Mouse (Mus musculus) gastrocnemius, postnatal 4 days (tissue): Measurements from ENCODE around the gene Cobl. TPM values are rescaled to one million over a fixed set of nuclear protein-coding genes. Genes with fewer than 3 reads are reported as not detected.
A peak's percentile ranks its signal among the peaks of the same experiment; 100 is the strongest.

ENCODE experiments used
- DNase-seq, 2 experiments: peaks; one replicate each; pipeline ENCODE4 v3.0.0; 2021 to 2022; ENCODE audit warnings: low spot score in 2 of 2, mixed read lengths in 2 of 2
- total RNA-seq, 2 experiments: library from RNA; stranded (reverse); gene quantifications; 2 replicates each; pipeline ENCODE4 v1.2.3; 2021

Gene Cobl
- total RNA-seq, 2 experiments from 2014 or later, result 188 to 241 TPM

DNA sequence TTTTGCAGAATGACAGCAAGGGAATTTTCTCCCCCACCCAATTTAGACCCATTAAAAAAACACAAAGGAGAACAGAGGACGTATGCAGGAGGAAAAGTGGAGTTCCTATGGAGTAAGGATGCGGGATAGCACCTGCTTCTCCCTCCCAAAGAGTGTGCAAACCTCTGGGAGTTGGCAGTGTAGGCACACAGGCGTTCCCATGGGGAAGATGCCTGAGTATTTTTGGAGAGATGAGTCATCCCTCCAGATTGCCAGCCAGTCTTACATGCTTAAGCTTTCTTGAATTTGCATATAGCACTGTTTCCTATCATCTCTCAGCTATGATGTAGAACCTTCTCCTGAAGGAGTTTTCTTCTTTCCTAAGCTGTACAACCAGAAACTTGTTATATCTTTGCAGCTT is 70.6 kb downstream of the Cobl start:
- DNase-seq, result no peak

- peak in 1 of 2 experiments; percentile 53 for DNase-seq
Observed at GRCm38 (mm10) chr11:12384826-12385225, 79.9 kb downstream of the Cobl start.

DNA sequence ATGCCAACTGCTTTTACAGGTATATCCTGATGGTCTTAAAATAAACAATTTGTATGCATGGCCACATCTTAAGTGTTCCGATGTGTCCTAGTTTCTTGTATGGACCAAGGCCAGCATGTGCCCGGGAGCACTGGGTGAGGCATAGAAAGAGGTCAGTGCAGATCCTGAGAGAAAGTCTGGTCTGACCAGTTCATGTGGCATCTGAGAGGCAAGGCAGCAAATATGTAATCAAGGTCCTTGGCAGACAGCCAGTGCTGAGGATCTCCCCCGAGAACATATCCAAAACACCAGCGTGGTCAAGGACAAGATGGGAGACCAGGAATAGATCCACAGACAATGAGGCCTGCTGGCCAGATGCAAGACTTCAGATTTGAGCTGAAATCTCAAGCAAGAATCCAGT is 81.8 kb downstream of the Cobl start:
- DNase-seq, result no peak

DNA sequence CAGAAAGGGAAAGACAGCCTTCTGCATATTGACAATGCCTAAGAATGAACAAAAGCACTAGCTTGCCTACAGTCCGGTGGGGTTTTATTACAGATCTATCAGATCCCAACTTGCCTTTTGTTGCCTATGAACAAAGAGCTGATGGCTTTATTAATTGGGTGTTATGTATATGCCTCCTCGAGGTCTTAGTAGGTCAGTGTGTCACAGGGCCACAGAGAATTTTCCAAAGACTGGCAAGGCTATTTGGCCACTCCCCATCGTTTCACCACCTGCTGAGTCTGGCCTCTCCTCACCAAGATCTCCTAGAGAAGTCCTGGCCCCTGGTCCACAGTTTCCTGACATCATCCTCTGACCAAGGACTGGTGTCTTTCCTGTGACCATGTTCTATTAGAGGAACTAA is 83.7 kb downstream of the Cobl start:
- no peak for DNase-seq

GRCm38 (mm10) chr11:12376628-12377027 is 88.1 kb downstream of the Cobl start:
- no peak for DNase-seq

DNA sequence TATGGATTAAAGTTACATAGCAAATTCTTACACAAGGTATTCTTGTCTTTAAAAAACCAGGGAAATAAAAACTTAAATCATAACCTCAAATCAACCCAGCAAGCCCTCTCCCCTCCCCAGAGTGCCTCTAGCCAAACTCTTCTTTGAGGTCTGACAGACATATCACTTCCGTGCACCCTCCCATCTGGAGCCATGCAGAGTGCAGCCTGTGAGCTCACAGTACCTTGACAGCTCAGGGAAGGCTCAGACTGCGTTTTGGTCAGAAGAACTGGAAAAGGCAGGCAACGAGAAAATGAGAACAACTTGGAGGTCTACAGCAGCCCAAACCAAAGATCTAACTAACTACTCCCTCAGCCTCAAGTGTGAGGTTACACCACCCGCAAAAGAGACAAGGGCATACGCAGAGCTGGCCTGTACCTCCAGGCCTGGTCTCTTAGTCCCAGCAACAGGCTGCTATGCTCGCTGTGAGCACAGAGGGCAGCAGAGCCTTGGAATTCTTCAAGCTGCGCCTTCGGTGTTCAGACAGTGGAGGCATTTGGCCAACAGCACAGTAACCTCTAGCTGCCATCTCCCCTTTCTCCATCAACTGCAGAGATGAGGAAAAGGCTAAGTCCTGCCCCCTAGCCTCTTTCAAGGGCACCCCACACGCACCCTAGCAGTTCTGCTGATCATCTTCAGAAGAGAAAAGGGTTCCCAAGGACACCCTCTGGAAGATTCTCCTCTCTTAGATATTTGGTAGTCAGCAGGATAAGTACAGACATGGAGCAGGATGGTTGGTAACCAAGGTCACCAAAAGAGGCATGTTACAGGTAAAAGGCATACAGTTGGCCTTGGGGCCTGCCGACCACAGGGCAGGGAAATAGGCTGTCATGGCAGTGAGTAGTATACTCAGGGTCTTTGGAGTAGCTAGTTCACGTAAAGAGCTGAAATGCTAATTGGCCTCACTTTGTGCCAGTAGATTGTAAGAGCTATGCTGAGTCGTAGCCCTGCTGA is 91.4 kb downstream of the Cobl start:
- peak; percentile 54 to 81 for DNase-seq

- no peak for DNase-seq
Observed at GRCm38 (mm10) chr11:12370957-12371356, 93.8 kb downstream of the Cobl start.

DNA sequence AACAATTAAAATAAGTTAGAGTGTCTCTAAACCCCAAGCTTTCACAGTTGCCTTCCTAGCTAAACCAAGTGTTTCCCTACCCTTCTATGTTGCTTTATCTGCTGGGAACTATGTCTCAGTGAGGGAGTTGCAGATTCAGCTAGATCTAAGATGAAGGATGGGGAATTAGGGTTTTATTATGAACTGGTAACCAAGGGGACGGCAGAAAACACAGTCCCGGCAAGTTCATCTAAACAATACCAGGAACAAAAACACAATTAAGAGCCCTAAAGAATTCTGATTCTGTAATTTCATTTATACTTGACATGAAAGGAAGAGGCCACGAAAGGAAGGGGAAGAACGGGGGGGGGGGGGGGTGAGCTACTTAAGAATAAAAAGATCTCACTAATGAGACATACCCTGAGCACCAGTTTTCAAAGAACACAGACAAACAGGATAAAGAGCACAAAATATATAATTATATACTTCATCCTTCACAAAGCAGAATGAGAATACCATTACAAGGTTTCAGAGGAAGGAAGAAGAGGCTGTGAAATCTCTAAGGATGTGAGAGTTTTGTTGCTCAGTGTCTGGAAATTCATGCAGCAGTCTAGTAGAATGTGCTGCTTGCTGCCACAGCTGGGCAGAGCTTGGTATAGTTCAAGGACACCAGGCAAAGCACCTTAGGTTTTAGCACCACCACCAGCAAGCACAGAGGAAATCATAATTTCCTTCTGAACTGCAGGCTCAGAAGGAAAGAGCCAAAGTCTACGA is 97.2 kb downstream of the Cobl start:
- no peak for DNase-seq

- peak; percentile 25 to 54 for DNase-seq
Observed at GRCm38 (mm10) chr11:12359336-12360000, 105.3 kb downstream of the Cobl start.

DNA sequence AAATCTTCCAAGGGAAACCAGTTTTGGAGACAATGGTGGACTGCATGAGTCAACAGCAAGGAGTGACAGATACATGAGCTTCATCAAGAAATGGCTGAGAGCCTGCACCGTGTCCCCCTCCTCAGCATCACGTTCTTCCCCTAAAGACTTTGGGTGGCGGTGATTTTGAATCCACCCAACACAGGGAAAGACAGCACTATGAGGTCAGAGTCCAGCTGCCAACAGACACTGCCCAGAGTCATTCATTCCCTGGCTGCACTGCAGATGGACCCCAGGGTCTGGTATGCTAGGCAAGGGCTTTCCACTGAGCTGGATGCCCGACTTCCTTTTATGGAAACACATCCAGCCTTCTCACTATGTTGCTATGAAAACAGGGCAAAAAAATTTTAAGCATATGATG is 106.2 kb downstream of the Cobl start:
- no peak for DNase-seq

DNA sequence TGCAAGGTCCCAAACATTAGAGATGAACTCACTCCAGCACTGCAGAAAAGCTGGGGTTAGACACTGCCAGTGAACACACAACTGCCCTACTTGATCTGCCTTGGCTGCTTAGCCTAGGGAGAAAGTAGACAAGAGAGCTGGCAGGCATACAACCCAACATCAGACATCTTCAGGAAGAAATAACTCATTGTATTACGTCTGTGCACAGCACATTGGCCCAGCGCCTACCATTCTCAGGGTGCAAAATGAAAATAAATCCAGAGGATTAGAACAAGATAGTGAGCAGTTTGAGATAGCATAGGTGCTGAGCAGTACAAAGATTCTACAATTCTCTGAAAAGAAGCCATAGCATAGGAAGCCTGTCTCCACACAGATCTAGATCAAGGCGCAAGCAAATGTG is 109.1 kb downstream of the Cobl start:
- no peak for DNase-seq

DNA sequence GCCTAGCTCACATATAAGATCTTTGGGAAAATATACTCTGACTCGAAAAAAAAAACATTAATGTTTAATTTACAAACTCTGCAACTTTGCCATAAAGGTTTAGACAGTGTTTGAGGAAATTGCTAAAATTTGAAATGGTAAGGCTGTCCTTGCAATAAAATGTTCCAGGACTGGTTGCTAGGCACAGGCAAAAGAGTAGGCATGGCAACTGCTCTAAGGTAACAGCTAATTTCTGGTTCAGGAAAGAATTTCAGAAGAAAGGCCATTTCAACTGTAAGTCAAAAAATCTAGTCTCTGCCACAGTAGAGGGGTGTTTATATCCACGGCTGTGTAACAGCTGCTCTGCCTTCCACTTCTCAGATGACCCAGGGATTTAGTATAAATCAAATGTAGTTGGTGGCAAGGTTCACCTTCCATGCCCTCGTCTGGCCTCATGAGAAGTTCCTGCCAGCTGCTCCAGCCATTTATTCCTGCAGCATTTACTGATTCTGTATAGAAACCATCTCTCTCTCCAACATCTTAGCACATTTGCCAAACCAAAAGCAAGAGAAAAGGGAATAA is 113.7 kb downstream of the Cobl start:
- no peak for DNase-seq

DNA sequence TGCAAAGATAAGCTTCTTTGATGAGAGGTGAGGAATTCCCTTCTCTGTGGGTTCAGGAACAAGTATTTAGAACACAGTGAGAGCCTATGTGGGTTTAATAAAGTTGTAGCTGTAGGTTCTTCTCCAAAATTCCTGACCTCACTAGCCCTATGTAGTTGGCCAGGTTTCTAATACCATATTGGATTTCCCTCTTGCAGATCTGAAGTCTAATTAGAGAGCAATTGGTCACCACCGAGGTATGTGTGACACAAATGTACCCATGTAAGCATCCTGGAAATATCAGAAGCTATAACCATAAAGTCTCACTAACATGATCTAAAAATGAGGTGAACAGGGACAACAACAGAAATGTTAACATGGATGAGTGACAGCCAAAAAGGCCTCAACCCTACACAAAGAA is 114.7 kb downstream of the Cobl start:
- DNase-seq, result no peak

DNA sequence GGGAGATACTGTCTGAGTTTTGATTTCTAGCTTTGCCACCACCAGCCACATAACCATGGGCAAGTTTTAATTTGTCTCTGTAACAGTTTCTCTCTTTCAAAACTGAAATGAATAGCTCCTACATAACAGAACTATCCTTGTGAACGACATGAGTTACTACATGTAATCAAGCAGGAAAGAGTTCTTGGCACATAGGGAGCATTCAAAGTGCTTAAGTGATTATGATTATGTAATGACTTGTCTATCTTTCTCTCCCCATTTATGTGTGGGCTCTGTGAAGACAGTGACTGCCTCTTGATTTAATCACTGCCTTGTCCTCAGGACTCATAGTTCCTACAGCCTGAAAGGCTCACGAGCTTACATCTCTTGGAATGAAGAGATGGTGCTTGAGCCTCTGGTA is 118.3 kb downstream of the Cobl start:
- no peak for DNase-seq

GRCm38 (mm10) chr11:12343686-12344085 is 121.1 kb downstream of the Cobl start:
- DNase-seq, result no peak

GRCm38 (mm10) chr11:12340697-12341096 is 124.1 kb downstream of the Cobl start:
- DNase-seq, result no peak

- DNase-seq, result peak in 1 of 2 experiments; percentile 20
Observed at GRCm38 (mm10) chr11:12336145-12336544, 128.6 kb downstream of the Cobl start.

DNA sequence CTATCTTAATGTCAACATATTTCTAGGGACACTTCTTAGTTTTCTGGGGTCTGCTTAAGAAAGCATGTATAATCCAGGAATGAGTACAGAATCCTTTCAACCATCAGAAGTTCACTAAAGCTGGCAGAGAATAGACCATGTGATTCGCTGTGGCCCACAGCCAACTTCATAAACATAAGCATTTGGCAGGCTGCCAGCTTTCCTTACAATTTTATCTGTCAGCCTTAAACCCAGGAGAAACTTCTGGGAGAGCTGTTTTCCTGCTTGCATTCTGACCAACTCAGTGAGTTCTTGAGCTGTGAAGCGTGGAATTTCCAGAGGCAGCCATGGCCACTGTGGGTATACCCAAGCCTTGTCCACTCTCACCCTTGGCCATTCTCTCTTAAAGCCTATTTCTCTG is 132.8 kb downstream of the Cobl start:
- peak in 1 of 2 experiments; percentile 19 for DNase-seq

DNA sequence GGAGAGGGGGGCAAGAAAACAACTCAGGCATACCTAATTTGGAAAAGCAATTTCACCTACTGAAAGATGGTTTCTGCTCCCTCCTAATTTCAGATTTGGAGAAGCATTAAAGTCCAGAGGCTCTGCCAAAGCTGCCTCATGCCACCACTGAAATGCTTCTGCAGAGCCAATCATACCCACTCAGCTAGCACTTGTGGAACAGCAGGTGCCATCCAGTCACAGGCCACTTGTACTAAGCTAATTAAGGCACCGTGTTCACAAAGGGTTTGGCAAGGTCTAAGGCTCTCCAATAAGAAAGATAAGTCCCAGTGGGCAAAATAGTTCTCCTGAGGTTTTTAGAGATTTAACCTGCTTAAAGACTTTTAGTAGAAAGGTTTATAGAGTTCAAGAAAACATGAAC is 143.3 kb downstream of the Cobl start:
- no peak for DNase-seq

DNA sequence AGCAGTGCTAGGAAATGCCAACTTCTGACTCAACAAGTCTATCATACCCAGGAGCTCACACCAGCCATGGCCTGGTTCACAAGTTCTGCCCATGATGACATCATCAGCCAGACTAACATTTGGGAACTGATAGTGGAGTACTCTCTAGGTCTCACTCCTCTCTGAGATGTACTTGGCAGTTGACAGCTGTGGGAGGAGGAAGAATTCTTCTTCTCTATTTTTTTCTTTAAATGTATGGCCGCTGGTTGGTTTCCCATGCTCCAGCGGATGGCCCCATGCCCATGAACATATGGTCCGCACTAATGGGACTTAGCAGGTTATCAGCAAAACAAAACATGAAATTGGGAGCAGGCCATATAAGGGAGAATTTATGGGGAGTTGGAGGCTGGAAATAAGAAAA is 145.4 kb downstream of the Cobl start:
- DNase-seq, result no peak

GRCm38 (mm10) chr11:12315670-12316069 is 149.1 kb downstream of the Cobl start:
- DNase-seq, result no peak
